Mouse (Mus musculus) intestine, embryonic 14.5 days (tissue): ENCODE results near the gene Ubxn6. TPM values are rescaled to one million over a fixed set of nuclear protein-coding genes. Genes with fewer than 3 reads are reported as not detected.
A peak's percentile ranks its signal among the peaks of the same experiment; 100 is the strongest.

Source experiments
- ATAC-seq: fragments of 200-750 bp; cut with Nextera tagmentation; replicated peaks from 2 replicates; pipeline ENCODE4 v1.8.0; 2017; ENCODE audit warnings: low read depth, moderate number of reproducible peaks, moderate TSS enrichment, moderate library complexity; ENCODE audit not compliant: low FRiP score, low TSS enrichment
- DNase-seq: peaks from one replicate; pipeline ENCODE4 v3.0.0-alpha.2; 2018; ENCODE audit warnings: low spot score
- H3K27ac ChIP-seq: fragments of 300-500 bp; sonication (generic); 2 replicates; pipeline ENCODE4 v1.5.1; 2014; ENCODE audit warnings: low read depth, mild to moderate bottlenecking, control low read depth
- H3K27me3 ChIP-seq: fragments of 300-500 bp; sonication (generic); replicated peaks from 2 replicates; pipeline ENCODE4 v1.6.1; 2014; ENCODE audit warnings: low read length, control low read depth; ENCODE audit not compliant: control insufficient read depth, insufficient read depth
- H3K36me3 ChIP-seq: fragments of 300-500 bp; sonication (generic); 2 replicates; pipeline ENCODE4 v1.6.1; 2014; ENCODE audit warnings: low read length, control low read depth; ENCODE audit not compliant: control insufficient read depth, insufficient read depth
- H3K4me1 ChIP-seq: fragments of 300-500 bp; sonication (generic); replicated peaks from 2 replicates; pipeline ENCODE4 v1.6.1; 2014; ENCODE audit warnings: low read length, control low read depth, mixed read lengths; ENCODE audit not compliant: control insufficient read depth, insufficient read depth
- H3K4me2 ChIP-seq: fragments of 300-500 bp; sonication (generic); 2 replicates; pipeline ENCODE4 v1.6.1; 2014; ENCODE audit warnings: low read length
- H3K4me3 ChIP-seq: fragments of 300-500 bp; sonication (generic); 2 replicates; pipeline ENCODE4 v1.5.1; 2014; ENCODE audit warnings: low read depth, low read length, control low read depth, mixed read lengths
- H3K9ac ChIP-seq: fragments of 300-500 bp; sonication (generic); 2 replicates; pipeline ENCODE4 v1.6.1; 2014; ENCODE audit warnings: mild to moderate bottlenecking, low read length
- H3K9me3 ChIP-seq: fragments of 300-500 bp; sonication (generic); 2 replicates; pipeline ENCODE4 v1.6.1; 2016; ENCODE audit warnings: low read length, control low read depth; ENCODE audit not compliant: control insufficient read depth
- WGBS: fragments of 180-500 bp; shearing (Covaris S2); extraction: QIAGEN DNeasy Blood & Tissue Kit; methylation state at CpG from one replicate; pipeline ENCODE4 v1.1.7; 2014; 5-methylcytosine and 5-hydroxymethylcytosine counted together
- polyA plus RNA-seq: library from polyadenylated mRNA; unstranded; fragments of >200 nt; fragmentation: Nextera tagmentation; extraction: Ambion mirVana; gene quantifications from 2 replicates; pipeline ENCODE4 v1.2.1, GENCODE M21; 2014

The Ubxn6 gene
- polyA plus RNA-seq, 1 experiment from 2014 or later = 32.3 TPM

DNA sequence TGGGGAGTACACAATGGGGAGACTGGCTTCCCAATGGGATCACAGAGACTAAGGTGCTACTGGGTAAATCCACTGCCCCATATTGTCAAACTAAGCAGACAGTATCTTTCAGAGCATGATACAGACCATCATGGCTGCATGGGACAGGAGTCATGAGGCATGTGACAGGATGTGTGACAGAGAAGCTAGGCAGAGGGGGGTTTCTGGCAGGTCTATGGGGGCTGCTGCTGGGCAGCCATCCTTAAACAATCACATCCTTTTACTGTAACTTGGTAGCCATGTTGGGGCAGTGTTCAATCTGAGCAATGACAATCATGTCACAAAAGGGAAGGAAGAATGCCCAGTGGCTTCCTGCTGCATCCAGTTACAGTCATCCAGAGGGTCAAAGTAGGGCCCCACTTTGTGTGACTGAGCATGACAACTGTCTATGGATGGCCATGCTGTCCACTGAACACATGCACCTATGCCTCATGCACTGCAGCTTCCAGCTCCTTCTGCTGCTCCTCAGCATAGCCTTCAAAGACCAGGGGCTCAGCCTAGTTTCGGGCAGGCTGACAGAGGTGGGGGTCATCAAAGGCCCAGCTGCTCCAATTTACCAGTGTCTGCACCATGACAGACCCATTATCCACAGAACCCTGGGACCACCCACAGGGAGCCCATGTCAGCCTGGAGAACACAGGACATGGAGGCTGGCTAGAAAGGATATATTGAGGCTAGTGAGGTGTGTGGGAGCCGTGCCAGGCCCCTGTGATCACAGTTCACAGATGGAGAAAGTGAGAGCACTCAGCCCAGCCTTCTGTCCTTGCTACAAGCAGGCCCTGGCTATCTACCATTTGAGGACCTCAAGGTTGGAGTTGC is 52.5 kb downstream of the Ubxn6 start:
- Histone ChIP-seq H3K4me1 (no peaks in the 10 kb centered on the region), H3K9ac (no peak overlapping the region)
- WGBS = 71% methylated on average over 2 of the region's 2 CpGs

DNA sequence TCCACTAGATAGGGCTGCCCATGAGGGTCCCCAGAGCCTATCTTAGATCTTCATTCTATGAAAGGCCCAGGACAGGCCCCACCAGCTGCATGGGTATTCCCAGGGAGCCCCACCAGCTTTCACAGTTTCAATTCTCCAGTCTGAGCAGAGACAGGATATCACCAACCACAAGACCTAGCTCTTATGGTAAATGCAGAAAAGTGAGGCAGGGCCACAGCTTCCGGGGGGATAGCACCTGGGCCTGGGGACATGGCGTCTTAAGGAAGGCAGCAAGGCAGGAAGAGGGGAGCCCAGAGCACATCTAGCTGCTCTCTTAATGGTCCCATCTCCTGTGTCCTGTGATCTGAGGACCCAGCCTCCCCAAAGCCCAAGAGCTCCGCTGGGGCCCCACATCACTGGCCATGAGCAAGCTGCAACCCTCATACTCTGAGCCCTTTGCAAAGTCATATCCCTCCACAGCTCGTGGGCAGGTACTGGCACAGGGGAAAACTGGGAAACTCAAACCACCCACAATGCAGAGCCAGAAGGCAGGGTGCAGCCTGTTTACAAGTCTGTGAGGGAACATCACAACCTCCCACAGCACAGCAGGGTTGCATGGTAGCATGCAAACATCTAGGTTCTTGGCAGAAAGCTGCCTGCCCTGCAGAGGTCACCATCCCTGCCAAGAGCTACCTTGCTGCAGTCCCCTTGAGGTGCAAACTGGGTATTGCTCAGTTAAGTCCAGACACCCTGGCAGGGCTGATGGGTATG is 53.5 kb downstream of the Ubxn6 start:
- Histone ChIP-seq H3K27me3 (no peaks in the 10 kb centered on the region), H3K9ac (no peak overlapping the region), H3K4me2 (no peak overlapping the region), H3K36me3 (peaks cover 44% of the 10 kb centered on the region), H3K4me1 (no peaks in the 10 kb centered on the region), H3K27ac (no peak overlapping the region), H3K9me3 (no peaks in the 10 kb centered on the region), H3K4me3 (no peak overlapping the region)
- ATAC-seq (no peak), DNase-seq (no peak)
- WGBS = 71% methylated on average over 4 of the region's 4 CpGs

More for the DNA sequence above, 52.5 kb downstream of the Ubxn6 start:
- H3K9me3 ChIP-seq = no peaks in the 10 kb centered on the region
- no peak overlapping the region for H3K4me2 ChIP-seq
- peaks cover 37% of the 10 kb centered on the region for H3K36me3 ChIP-seq
- no peaks in the 10 kb centered on the region for H3K27me3 ChIP-seq
- DNase-seq (no peak), ATAC-seq (no peak)
- no peak overlapping the region for H3K27ac ChIP-seq
- H3K4me3 ChIP-seq = no peak overlapping the region

DNA sequence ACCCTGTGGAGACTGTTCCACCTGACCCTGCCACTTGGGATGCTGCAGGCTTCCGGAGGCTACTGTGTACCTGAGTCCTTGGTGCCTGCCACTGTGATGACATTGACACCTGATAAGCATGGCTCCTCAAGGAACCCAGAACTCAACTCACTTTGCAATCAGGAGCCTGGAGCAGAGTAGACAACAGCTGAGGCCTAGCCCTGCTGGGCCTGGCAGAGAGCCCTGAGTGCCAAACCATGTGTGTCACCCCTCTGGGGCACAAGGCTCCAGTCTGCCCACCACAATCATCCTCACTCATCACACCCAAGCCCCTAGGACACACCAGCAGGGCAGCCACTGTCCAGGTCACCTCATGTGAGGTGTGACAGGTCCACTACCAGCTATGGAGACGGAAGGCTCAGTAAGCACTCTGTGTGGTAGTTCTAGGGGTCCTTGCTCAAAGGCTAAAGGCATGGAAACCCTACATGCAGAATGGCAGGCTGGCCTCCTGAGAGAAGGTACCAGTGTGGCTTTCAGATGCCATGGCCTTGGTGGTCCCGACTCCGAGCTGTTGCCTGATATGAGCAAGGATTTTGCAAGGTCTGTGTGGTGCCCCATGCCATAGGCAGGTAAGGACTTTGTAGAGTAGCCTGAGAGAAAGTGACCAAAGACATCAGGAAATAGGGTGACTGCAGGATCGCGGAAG is 54.3 kb downstream of the Ubxn6 start:
- Histone ChIP-seq H3K9ac (no peak overlapping the region), H3K4me2 (no peak overlapping the region), H3K9me3 (no peaks in the 10 kb centered on the region), H3K36me3 (peaks cover 52% of the 10 kb centered on the region), H3K27me3 (no peaks in the 10 kb centered on the region), H3K27ac (no peak overlapping the region), H3K4me3 (no peak overlapping the region), H3K4me1 (no peaks in the 10 kb centered on the region)
- no peak for DNase-seq
- ATAC-seq = no peak
- 95% methylated on average over 6 of the region's 6 CpGs for WGBS

DNA sequence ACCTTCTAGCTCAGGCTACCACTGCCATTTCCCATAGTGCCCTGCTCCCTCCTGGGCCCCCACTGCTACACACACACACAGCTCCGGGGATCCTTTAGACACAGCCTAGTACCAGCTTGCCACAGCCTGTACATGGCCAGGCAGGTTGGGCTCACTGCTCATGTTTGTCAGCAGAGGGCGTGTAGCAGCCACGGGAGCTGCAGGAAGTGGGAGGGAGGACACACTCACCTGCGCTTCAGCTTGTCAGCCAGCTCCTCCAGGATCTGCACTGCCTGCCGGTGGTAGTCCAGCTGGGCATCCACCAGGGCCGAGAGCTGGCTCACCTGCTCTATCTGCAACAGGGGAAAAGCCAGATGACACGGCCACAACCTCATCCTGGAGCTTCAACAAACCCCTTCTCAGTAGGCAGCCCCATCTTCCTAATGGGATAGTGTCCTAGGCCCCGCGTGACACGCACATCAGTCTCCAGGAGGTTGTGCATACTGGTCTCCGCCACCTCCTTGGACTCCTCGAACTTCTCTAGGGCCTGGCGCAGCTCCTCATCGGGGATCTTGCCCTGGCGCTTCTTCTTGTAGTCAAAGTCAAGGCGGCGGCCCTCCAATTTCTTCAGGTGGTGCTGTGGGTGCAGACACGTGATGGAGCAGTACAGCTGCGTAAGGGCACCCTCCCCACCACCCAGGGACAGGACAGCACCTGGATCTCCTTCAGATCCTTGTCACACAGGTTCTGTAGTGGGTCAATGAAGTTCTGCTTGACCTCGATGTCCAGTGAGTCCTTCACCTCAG is 56.3 kb downstream of the Ubxn6 start:
- Histone ChIP-seq H3K4me3 (no peak overlapping the region), H3K9me3 (no peaks in the 10 kb centered on the region), H3K4me2 (no peak overlapping the region), H3K4me1 (no peaks in the 10 kb centered on the region), H3K27me3 (no peaks in the 10 kb centered on the region), H3K36me3 (peaks cover 62% of the 10 kb centered on the region), H3K27ac (no peak overlapping the region), H3K9ac (no peak overlapping the region)
- WGBS = 69% methylated on average over 20 of the region's 20 CpGs
- peak; percentile 65 for DNase-seq
- ATAC-seq = peak; percentile 45

DNA sequence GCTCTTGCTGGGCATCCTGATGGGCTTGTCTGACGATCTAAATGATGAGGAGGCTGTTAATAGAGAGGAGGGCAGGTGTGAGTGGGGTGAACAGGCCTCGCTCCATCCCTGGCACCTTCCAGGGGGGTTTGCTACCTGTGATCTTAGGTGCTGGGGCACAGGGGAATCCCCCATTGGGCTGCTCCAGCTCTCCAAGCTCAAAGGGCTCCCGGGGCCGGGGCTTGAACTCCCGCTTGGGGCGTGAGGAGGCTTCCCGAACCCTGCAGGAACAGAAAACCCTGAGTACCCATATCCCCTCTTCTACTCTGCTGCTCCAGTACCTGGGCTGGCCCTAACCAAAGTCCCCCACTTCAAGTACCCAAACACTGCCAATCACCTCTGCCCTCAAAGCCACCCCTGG is 57.0 kb downstream of the Ubxn6 start:
- peaks cover 69% of the 10 kb centered on the region for H3K36me3 ChIP-seq
- DNase-seq (no peak), ATAC-seq (no peak)
- no peaks in the 10 kb centered on the region for H3K4me1 ChIP-seq
- H3K9me3 ChIP-seq = no peaks in the 10 kb centered on the region
- H3K27ac ChIP-seq = no peak overlapping the region
- H3K27me3 ChIP-seq = no peaks in the 10 kb centered on the region
- no peak overlapping the region for H3K4me2 ChIP-seq
- no peak overlapping the region for H3K9ac ChIP-seq
- 84% methylated on average over 7 of the region's 7 CpGs for WGBS
- H3K4me3 ChIP-seq = no peak overlapping the region

Other genes starting within 250 kb of the Ubxn6 start
- gene Zfp119a, start 196.1 kb downstream of the Ubxn6 start, polyA plus RNA-seq = 7.7 and 8.3 TPM in 2 replicates
- gene Zfp959, start 182.9 kb downstream of the Ubxn6 start, polyA plus RNA-seq = 12.3 and 13.1 TPM in 2 replicates
- gene Zfp119b, start 125.5 kb downstream of the Ubxn6 start, polyA plus RNA-seq = 4.2 and 5.0 TPM in 2 replicates
- gene Ebi3, start 122.4 kb downstream of the Ubxn6 start, polyA plus RNA-seq = 2.5 and 2.8 TPM in 2 replicates
- gene Yju2, start 115.9 kb downstream of the Ubxn6 start, polyA plus RNA-seq = 18.6 and 23.6 TPM in 2 replicates
- gene Shd, start 104.6 kb downstream of the Ubxn6 start, polyA plus RNA-seq = 13.2 and 18.3 TPM in 2 replicates
- 16.9 and 18.8 TPM in 2 replicates for gene Fsd1, start 88.5 kb downstream of the Ubxn6 start, polyA plus RNA-seq
- 24.3 and 25.9 TPM in 2 replicates for gene Stap2, start 69.4 kb downstream of the Ubxn6 start, polyA plus RNA-seq
- gene Mpnd, start 69.3 kb downstream of the Ubxn6 start, polyA plus RNA-seq = 110 and 115 TPM in 2 replicates
- 124 and 129 TPM in 2 replicates for gene Sh3gl1, start 38.4 kb downstream of the Ubxn6 start, polyA plus RNA-seq
- gene Chaf1a, start 34.6 kb downstream of the Ubxn6 start, polyA plus RNA-seq = 21.0 and 21.8 TPM in 2 replicates
- 93.4 and 94.0 TPM in 2 replicates for gene Hdgfl2, start 4.6 kb upstream of the Ubxn6 start, polyA plus RNA-seq
- 0.08 and 0.19 TPM in 2 replicates for gene Plin4, start 34.8 kb upstream of the Ubxn6 start, polyA plus RNA-seq
- 0.58 TPM in 2 replicates for gene Plin5, start 42.6 kb upstream of the Ubxn6 start, polyA plus RNA-seq
- 0.16 TPM in 1 of 2 replicates, not detected in the other for gene Lrg1, start 47.0 kb upstream of the Ubxn6 start, polyA plus RNA-seq
- gene Sema6b, start 65.3 kb upstream of the Ubxn6 start, polyA plus RNA-seq = 0.86 and 1.3 TPM in 2 replicates
- 11.3 and 14.0 TPM in 2 replicates for gene Tnfaip8l1, start 87.4 kb upstream of the Ubxn6 start, polyA plus RNA-seq
- gene Mydgf, start 108.9 kb upstream of the Ubxn6 start, polyA plus RNA-seq = 103 and 111 TPM in 2 replicates
- 35.4 and 36.2 TPM in 2 replicates for gene Dpp9, start 143.9 kb upstream of the Ubxn6 start, polyA plus RNA-seq
- gene Fem1a, start 181.8 kb upstream of the Ubxn6 start, polyA plus RNA-seq = 15.3 and 16.1 TPM in 2 replicates
- 7.1 and 11.3 TPM in 2 replicates for gene Ticam1, start 201.8 kb upstream of the Ubxn6 start, polyA plus RNA-seq
- gene Plin3, start 217.8 kb upstream of the Ubxn6 start, polyA plus RNA-seq = 88.2 and 95.1 TPM in 2 replicates
- gene Arrdc5, start 225.3 kb upstream of the Ubxn6 start, polyA plus RNA-seq = 0.17 TPM in 1 of 2 replicates, not detected in the other
- 122 and 123 TPM in 2 replicates for gene Uhrf1, start 228.3 kb upstream of the Ubxn6 start, polyA plus RNA-seq